Mouse (Mus musculus): ENCODE results near the gene Rplp2. TPM values are rescaled to one million over a fixed set of nuclear protein-coding genes. Genes with fewer than 3 reads are reported as not detected.
A peak's percentile ranks its signal among the peaks of the same experiment; 100 is the strongest.
"Not testable (repeated sequence)": the region's sequence is repeated elsewhere in the genome, so short reads cannot be mapped to it uniquely, and the experiment has no call there.

Gene Rplp2
- total RNA-seq, 4 experiments from 2014 or later, result 719 to 844 (median 773) TPM

- no peak for DNase-seq (ENCODE audit: low spot score in 2 of 2)
Observed at GRCm38 (mm10) chr7:141443828-141444237, 3.3 kb upstream of the Rplp2 start, which contains the start of gene Pidd1. Gene Pidd1, minus strand, starts transcription at chr7:141444025.

- not testable (repeated sequence) for DNase-seq (ENCODE audit: low spot score in 2 of 2)
Observed at GRCm38 (mm10) chr7:141446374-141446773, 796 bp upstream of the Rplp2 start.

- DNase-seq (ENCODE audit: low spot score in 2 of 2), result no peak
Observed at GRCm38 (mm10) chr7:141451928-141452327, 4.8 kb downstream of the Rplp2 start.

GRCm38 (mm10) chr7:141453636-141454035, 6.5 kb downstream of the Rplp2 start:
- no peak for DNase-seq (ENCODE audit: low spot score in 2 of 2)

GRCm38 (mm10) chr7:141454967-141455551, 7.9 kb downstream of the Rplp2 start, which contains the start of gene Pnpla2:
Gene Pnpla2, plus strand, starts transcription at chr7:141455198.
- peak; percentile 93 to 94 for DNase-seq (ENCODE audit: low spot score in 2 of 2)

- DNase-seq (ENCODE audit: low spot score in 2 of 2), result peak; percentile 70 to 80
Observed at GRCm38 (mm10) chr7:141455610-141456314, 8.6 kb downstream of the Rplp2 start.

GRCm38 (mm10) chr7:141456739-141457138, 9.6 kb downstream of the Rplp2 start:
- peak in 1 of 2 experiments; percentile 22 for DNase-seq (ENCODE audit: low spot score in 2 of 2)

GRCm38 (mm10) chr7:141457236-141457635, 10.1 kb downstream of the Rplp2 start:
- peak in 1 of 2 experiments; percentile 10 for DNase-seq (ENCODE audit: low spot score in 2 of 2)

- peak in 1 of 2 experiments; percentile 51 for DNase-seq (ENCODE audit: low spot score in 2 of 2)
Observed at GRCm38 (mm10) chr7:141457986-141458660, 11.0 kb downstream of the Rplp2 start.

GRCm38 (mm10) chr7:141458661-141459060, 11.5 kb downstream of the Rplp2 start:
- DNase-seq (ENCODE audit: low spot score in 2 of 2), result peak in 1 of 2 experiments; percentile 10

GRCm38 (mm10) chr7:141459301-141459711, 12.1 kb downstream of the Rplp2 start:
- DNase-seq (ENCODE audit: low spot score in 2 of 2), result peak in 1 of 2 experiments; percentile 33

- peak in 1 of 2 experiments; percentile 21 for DNase-seq (ENCODE audit: low spot score in 2 of 2)
Observed at GRCm38 (mm10) chr7:141460001-141460390, 12.8 kb downstream of the Rplp2 start.

GRCm38 (mm10) chr7:141460391-141461113, 13.4 kb downstream of the Rplp2 start, which contains the start of gene Cracr2b:
Gene Cracr2b, plus strand, starts transcription at chr7:141461094.
- no peak for DNase-seq (ENCODE audit: low spot score in 2 of 2)

- no peak for DNase-seq (ENCODE audit: low spot score in 2 of 2)
Observed at GRCm38 (mm10) chr7:141461521-141462332, 14.6 kb downstream of the Rplp2 start.

- no peak for DNase-seq (ENCODE audit: low spot score in 2 of 2)
Observed at GRCm38 (mm10) chr7:141462333-141462821, 15.2 kb downstream of the Rplp2 start.

GRCm38 (mm10) chr7:141463824-141464602, 16.8 kb downstream of the Rplp2 start:
- DNase-seq (ENCODE audit: low spot score in 2 of 2), result peak in 1 of 2 experiments; percentile 46

GRCm38 (mm10) chr7:141464603-141465201, 17.5 kb downstream of the Rplp2 start:
- DNase-seq (ENCODE audit: low spot score in 2 of 2), result peak in 1 of 2 experiments; percentile 10

GRCm38 (mm10) chr7:141465388-141466044, 18.3 kb downstream of the Rplp2 start:
- no peak for DNase-seq (ENCODE audit: low spot score in 2 of 2)

GRCm38 (mm10) chr7:141466045-141466394, 18.9 kb downstream of the Rplp2 start:
- DNase-seq (ENCODE audit: low spot score in 2 of 2), result no peak

Data from gastrocnemius, adult 8-10 months (tissue).